Mouse (Mus musculus): ENCODE data around the gene Apom.

- TF ChIP-seq CTCF (IDR thresholded peaks at IDR 0.05; ENCODE audit: extremely low read depth, insufficient read length, insufficient replicate concordance, low read depth, low read length) (no peak), POLR2A (IDR thresholded peaks at IDR 0.05; ENCODE audit: low read depth, low read length) (no peak)
Measured at GRCm38 (mm10) chr17:35157661-35158175, 25.9 kb upstream of the Apom start.
